Mouse (Mus musculus): ENCODE measurements around the gene Adcy7.

GRCm38 (mm10) chr8:88285469-88286356 is 13.5 kb downstream of the Adcy7 start:
- TF ChIP-seq CTCF (IDR thresholded peaks at IDR 0.05; ENCODE audit: low read depth, low read length) (peak; percentile 32), POLR2A (IDR thresholded peaks at IDR 0.05; ENCODE audit: insufficient read depth, low read length) (no peak)
